Mouse (Mus musculus) mesoderm, embryonic 11.5 days (tissue): ENCODE measurements around the gene 4930412O13Rik.

Experiments
- DNase-seq: peaks from one replicate; pipeline ENCODE4 v3.0.0-alpha.2; 2012; ENCODE audit warnings: low read depth, low spot score

4930412O13Rik gene

DNA sequence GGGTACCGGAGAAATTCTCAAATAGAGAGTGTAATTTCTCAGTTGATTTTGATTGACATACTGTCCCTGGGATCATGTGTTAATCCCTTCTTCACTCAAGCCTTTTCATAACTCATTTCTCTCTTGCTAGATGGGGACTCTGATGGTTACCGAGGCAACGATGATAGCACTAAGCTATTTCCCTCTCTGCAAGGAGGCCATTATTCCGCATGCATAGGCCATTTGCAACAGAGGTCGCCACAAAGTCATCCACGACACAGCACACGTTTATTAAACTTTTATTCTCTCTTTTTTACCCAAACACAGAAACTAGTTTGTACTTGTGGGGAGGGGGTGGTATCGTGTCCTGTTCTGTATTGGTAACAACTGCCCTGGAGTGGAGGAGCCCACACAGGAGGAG, 16.8 kb downstream of the 4930412O13Rik start:
- no peak for DNase-seq

DNA sequence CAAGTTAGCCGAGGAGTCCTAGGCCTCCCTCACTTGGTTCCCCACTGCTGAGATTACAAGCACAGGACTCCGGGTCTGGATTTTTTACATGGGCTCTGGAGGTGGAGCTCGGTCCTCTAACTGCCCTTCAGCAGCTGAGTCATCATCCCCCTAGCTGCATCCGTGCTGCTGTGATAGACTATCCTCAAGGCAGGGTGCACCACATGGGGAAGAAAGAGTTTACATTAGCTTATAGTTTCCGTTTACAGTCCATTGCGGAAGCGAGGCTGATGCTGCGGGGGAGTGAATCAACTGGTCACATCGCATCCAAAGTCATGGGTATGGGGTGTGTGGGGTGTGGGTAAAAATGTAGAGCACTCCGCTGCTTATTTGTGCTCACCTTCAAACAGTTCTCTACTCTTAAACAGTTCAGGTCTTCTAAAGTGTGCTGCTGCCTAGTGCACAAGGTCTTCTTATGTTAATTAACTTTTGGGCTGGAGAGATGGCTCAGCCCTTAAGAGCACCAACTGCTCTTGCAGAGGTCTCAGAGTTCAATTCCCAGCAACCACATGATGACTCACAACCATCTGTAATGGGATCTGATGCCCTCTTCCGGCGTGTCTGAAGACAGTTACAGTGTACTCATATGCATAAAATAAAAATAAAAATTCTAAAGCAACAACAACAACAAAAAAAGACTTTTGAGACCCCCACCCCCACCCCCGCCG, 23.0 kb downstream of the 4930412O13Rik start:
- no peak for DNase-seq

DNA sequence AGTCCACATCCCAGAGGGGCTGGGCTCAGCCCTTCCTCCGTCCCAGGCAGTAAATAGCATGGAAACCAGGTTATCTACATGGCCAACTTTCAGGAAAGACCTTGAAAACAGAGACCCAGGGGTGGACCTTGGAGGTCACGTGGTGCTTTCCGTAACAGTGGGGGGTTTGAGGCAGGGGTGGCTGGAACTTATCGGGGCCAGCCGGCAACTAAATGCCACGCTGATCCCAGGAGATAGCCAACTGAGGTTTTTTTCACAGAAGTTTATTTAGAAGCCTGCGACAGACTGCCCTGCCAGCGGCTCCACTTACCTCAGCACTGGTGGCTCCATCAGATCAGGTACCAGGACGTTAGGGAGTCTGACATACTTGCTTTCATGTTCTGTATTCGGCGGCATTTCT, 24.9 kb downstream of the 4930412O13Rik start:
- DNase-seq = no peak

DNA sequence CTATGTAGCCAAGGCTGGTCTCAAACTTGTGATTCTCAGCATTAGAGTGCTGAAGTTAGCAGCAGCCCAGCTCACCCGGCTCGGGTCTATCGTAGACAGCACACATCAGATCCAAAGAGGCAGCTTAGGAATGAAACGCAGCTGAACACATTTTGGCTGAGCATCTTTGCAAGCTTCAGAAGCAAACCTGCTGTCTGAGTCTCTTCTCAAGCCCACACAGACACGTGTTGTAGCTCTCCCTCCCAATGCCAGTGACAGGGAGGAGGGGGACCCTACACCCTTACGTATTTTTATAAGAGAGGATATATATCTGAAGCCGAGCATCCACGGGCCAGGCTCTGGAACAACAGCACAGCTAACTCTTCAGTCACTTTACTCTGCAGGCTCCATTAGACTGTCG, 36.5 kb downstream of the 4930412O13Rik start:
- no peak for DNase-seq

DNA sequence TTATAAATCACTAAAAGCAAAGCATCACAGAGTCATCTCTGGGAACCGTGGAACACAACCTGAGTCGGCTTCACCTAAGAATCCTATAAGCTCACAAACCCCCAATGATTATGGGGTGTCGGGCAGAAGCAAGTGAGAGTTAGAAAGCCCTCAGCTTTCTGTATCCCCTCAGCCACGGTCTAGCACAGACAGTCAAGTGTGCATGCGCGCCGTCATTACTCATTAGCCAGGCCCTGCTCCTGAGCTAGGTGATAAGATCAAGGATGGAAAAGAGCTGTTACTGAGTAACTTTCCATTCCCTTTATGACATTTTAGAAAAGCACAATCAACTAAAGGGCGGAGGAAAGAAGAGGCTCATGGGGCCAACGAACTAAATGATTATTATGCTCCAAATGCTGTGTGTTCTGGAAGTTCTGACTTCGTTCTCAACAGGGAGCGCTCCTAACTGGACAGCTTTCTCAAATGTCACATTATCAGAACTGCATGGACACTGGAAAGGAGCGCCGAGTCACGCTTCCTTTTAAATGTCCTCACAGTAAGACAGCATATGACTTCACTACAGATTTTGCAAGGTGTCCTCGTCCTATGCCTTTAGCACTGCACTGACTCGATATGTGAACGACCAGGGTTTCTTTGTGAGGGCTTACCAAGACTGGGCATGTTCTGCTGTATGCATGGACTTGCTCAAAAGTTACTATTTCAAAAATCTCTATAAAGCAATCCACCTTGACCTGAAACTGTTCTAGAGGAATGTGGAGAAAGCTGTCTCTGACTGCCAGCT, 37.8 kb downstream of the 4930412O13Rik start:
- no peak for DNase-seq

DNA sequence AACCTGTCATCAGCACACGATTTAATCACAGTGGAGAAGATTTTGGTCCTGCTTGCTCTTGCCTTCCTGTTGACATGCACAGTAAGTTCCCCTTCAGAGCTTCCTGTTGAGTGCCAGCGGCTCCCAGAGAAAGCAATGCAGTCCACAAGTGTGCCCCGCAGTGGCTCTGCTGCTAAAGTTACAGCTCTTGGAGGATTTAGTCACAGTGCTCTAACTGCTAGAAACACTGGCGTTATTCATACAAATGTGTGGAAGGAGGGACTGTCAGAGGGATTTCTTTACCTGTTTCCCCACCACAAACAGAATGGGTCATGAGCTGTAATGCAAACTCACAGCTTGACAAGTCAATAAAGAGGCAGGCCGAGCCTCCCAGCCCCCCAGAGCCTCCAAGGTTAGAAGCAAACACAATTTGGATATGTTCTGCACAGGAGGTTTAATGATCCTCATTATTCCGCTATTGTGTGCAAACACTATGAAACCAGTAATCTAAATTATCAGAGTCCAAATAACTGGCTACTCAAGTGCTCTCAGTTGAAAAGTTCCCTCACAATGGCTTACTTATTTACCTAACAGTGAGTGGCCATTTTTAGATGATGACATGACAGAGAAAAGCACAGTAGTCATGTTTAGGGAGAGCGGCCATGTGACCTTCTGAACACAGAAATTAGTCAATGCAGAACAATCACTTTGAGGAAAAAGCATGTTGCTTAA, 45.3 kb downstream of the 4930412O13Rik start:
- DNase-seq = no peak

DNA sequence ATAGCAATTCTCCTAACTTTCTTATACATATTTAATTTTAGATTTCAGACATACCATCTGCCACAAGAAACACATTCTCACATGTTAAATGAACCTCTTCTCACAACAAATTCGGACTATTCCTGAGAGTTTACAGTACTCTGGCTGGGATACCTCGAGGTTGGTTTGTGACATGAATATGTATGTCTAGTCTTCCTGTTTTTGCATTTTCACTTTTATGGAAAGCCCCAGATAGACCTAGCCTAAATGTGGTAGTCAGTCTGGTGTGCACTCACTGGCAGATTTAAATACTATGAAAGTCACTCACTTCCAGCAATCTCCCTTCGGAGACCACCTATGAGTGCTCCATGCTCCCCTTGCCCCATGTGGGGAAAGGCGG, 45.8 kb downstream of the 4930412O13Rik start:
- DNase-seq = no peak
